In the genomic region with DNA sequence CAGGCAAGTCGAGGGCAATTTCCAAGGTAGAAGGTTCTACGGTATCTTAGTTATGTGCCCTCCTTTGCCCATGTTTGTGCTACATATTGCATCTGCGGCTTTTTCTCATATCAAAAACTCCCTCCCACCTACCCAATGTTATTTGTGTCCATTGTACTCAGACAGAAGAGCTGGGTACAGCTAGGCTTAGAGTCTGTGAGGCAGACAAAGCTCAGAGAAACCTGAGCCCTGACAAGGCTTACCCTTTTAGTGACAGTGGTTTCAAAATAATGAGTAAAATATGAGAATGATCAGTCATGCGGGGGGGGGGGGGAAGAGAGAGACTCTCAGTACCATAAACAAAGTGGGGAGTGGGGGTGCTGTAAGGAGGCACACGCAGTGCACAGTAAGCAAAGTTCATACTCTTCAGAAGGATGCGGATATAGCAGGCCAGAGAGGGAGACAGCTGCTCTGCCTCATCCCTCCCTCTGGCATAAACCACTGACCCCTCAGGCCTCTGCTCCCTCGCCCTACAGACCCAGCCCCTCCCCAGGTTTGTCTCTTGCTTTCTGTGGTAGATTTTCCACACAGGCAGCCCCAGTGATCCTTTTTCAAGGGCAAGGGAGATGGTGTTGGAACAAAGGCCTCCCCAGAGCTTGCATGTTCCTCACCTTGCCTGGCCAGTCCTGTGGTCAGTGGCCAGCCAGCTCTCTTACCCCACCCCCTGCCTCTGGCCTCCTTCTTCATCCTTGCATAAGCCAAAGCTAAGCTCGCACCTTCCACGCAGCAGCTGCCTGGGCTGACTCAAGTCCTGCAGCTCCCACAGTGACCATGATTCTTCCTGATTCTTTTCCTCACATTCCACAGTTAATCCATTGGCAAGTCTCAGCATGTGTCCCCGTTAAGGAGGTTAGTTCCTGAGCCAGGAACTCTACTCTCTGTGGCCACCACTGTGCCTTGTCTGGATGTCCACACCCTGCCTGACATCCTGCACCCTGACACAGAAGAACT, we compare ENCODE assay signal across 1 mouse cellular context.
TF ChIP-seq lines count a peak whose summit lies in the region.

No protein-coding gene starts in this region.

TF ChIP-seq in myocyte, 11 proteins besides CTCF, POLR2A, EP300 and RAD21 (continued from another document):
- TF ChIP-seq TCF3 (IDR thresholded peaks at IDR 0.05; ENCODE audit: insufficient read length, low read depth) (peak; percentile 78), MYOG (IDR thresholded peaks at IDR 0.05; ENCODE audit: control insufficient read depth in 1 of 3, insufficient read depth in 1 of 3, insufficient read length in 2 of 3, low read depth in 2 of 3) (peak; percentile 90 to 99 (median 92)), REST (IDR thresholded peaks at IDR 0.05; ENCODE audit: insufficient read depth, insufficient read length) (no peak)
